Mouse (Mus musculus) neural tube, embryonic 10.5 days (tissue): ENCODE data around the gene Adamts12.

Experiments used
- DNase-seq: peaks from one replicate; pipeline ENCODE4 v3.0.0-alpha.2; 2017; ENCODE audit warnings: low spot score; ENCODE audit errors: extremely low spot score

The Adamts12 gene

DNA sequence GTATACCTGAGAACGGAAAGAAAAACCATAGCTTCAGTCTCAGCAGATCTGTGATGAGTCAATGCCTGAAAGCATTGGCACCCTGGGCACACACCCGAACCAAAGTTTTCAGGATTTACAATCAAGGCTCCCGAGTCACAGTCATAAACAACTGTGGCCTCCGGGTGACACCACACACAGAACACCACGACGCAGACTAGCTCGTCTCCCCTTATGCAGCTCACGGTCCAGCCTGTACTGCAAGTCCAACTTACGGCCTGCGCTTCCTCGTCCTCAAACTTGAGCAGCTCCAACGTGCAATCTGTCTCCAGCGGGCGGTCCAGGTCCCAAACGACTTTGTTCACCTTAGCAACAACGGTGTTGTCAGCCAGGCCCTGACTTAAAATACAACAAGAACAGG, 328.3 kb downstream of the Adamts12 start:
- DNase-seq = no peak

GRCm38 (mm10) chr15:11396421-11396820, 331.8 kb downstream of the Adamts12 start:
- no peak for DNase-seq
